Comparison of ENCODE assay signal across 10 mouse cellular contexts in genomic region chr9:107386722-107387121, GRCm38 (mm10). TPM values are rescaled to one million over a fixed set of nuclear protein-coding genes. Genes with fewer than 3 reads are reported as not detected.
A peak's percentile ranks its signal among the peaks of the same experiment; 100 is the strongest.
DNase-seq lines count a peak whose midpoint lies in the region; ATAC-seq and TF ChIP-seq lines count a peak whose summit lies in the region.
"Had no signal": no experiment of that assay in that cellular context is flagged by ENCODE, and none has a peak within 500 bp of the region (broad histone marks: within the 10 kb centered on the region; RNA-seq: fewer than 3 reads in every experiment).

No protein-coding gene starts in this region.

- H3K4me2 ChIP-seq in intestine, postnatal 0 days (replicated peaks; ENCODE audit: low read depth), result no peak overlapping the region
- no peak overlapping the region for H3K4me2 ChIP-seq in intestine, embryonic 16.5 days (ENCODE audit: low read depth, low read length)
- H3K4me2 ChIP-seq: limb, embryonic 13.5 days had no signal

- H3K36me3 ChIP-seq in intestine, postnatal 0 days (ENCODE audit: control insufficient read depth, insufficient read depth), result no peaks in the 10 kb centered on the region
- no peaks in the 10 kb centered on the region for H3K36me3 ChIP-seq in intestine, embryonic 16.5 days (ENCODE audit: control insufficient read depth, insufficient read depth, low read length)
- H3K36me3 ChIP-seq: limb, embryonic 13.5 days had no signal

- peak; percentile 70 for TF ChIP-seq CTCF in intestine, postnatal 0 days (IDR thresholded peaks at IDR 0.05; ENCODE audit: low read depth)

- ATAC-seq in intestine, postnatal 0 days, result no peak
- ATAC-seq in intestine, embryonic 16.5 days, result no peak
- ATAC-seq in monocyte, adult 5-6 weeks (replicated peaks; ENCODE audit: insufficient number of reproducible peaks, low FRiP score, low TSS enrichment, poor library complexity, severe bottlenecking), result no peak

- WGBS in intestine, postnatal 0 days, result 63% methylated on average over 3 of the region's 3 CpGs
- 74% methylated on average over 3 of the region's 3 CpGs for WGBS in intestine, embryonic 16.5 days

- no peaks in the 10 kb centered on the region for H3K4me1 ChIP-seq in intestine, postnatal 0 days (replicated peaks; ENCODE audit: control insufficient read depth, insufficient read depth, low read length)
- H3K4me1 ChIP-seq in intestine, embryonic 16.5 days (ENCODE audit: control insufficient read depth, insufficient read depth, low read length), result peaks cover 12% of the 10 kb centered on the region

- H3K9me3 ChIP-seq in intestine, postnatal 0 days (ENCODE audit: control insufficient read depth), result no peaks in the 10 kb centered on the region
- no peaks in the 10 kb centered on the region for H3K9me3 ChIP-seq in intestine, embryonic 16.5 days (ENCODE audit: control insufficient read depth, low read length)
- H3K9me3 ChIP-seq: limb, embryonic 13.5 days had no signal

- DNase-seq in ES-CJ7 (ENCODE audit: low read depth, low spot score), result peak; percentile 50
- DNase-seq in cerebellum, postnatal 14 days, result peak; percentile 75 to 83
- peak; percentile 28 for DNase-seq in lung, postnatal 14 days
- DNase-seq in gastrocnemius, postnatal 14 days, result no peak
- DNase-seq in gastrocnemius, postnatal 25 days, result no peak

- intact Hi-C loops in gastrocnemius, postnatal 14 days (cut with DNase I; ENCODE audit: low total_unique reads), result no loop called here

- H3K4me3 ChIP-seq in intestine, postnatal 0 days (ENCODE audit: low read depth, low read length), result no peak overlapping the region
- H3K4me3 ChIP-seq in intestine, embryonic 16.5 days (ENCODE audit: low read length), result no peak overlapping the region
- H3K4me3 ChIP-seq: limb, embryonic 13.5 days had no signal

- H3K9ac ChIP-seq in intestine, postnatal 0 days (ENCODE audit: low read depth, low read length), result no peak overlapping the region
- no peak overlapping the region for H3K9ac ChIP-seq in intestine, embryonic 16.5 days (ENCODE audit: low read depth, low read length)
- H3K9ac ChIP-seq: limb, embryonic 13.5 days had no signal

- H3K27me3 ChIP-seq in intestine, postnatal 0 days (replicated peaks; ENCODE audit: control insufficient read depth, insufficient read depth, low read length), result peaks cover 11% of the 10 kb centered on the region; the same call in 1 of the 2 replicates
- H3K27me3 ChIP-seq in intestine, embryonic 16.5 days (replicated peaks; ENCODE audit: control insufficient read depth, insufficient read depth, low read length), result peaks cover 20% of the 10 kb centered on the region

- H3K27ac ChIP-seq in intestine, postnatal 0 days (ENCODE audit: low read depth, low read length), result no peak overlapping the region
- no peak overlapping the region for H3K27ac ChIP-seq in intestine, embryonic 16.5 days (ENCODE audit: low read length)
- H3K27ac ChIP-seq: limb, embryonic 13.5 days had no signal

RNA-seq across cellular contexts. Expression of gene Cacna2d2, which starts 12.7 kb away (rescaled TPM):
- polyA plus RNA-seq in intestine, postnatal 0 days (2015; fragmentation: Nextera tagmentation; extraction: Ambion mirVana), result 0.14 and 0.22 TPM in 2 replicates
- 0.50 and 0.77 TPM in 2 replicates for polyA plus RNA-seq in intestine, embryonic 16.5 days (2015; fragmentation: Nextera tagmentation; extraction: Ambion mirVana)
- total RNA-seq in gastrocnemius, postnatal 14 days (2021), result 1 to 10 TPM in 1 of 2 experiments, under 1 TPM in 1; 0.78 to 1.0 TPM
- total RNA-seq in gastrocnemius, postnatal 25 days (2021), result under 1 TPM; 0.83 to 0.84 TPM
- total RNA-seq in monocyte, adult 5-6 weeks (2017), result not detected in 3 replicates

RNA-seq across cellular contexts. Expression of gene 6430571L13Rik, which starts 46.3 kb away (rescaled TPM):
- polyA plus RNA-seq in intestine, postnatal 0 days (2015; fragmentation: Nextera tagmentation; extraction: Ambion mirVana), result 0.14 and 0.20 TPM in 2 replicates
- polyA plus RNA-seq in intestine, embryonic 16.5 days (2015; fragmentation: Nextera tagmentation; extraction: Ambion mirVana), result 0.21 and 0.26 TPM in 2 replicates
- 10 to 100 TPM; 41.9 to 49.8 TPM for total RNA-seq in gastrocnemius, postnatal 14 days (2021)
- total RNA-seq in gastrocnemius, postnatal 25 days (2021), result 10 to 100 TPM; 34.1 to 44.0 TPM
- not detected in 3 replicates for total RNA-seq in monocyte, adult 5-6 weeks (2017)
- total RNA-seq: neutrophil, adult 5-6 weeks had no signal

RNA-seq across cellular contexts. Expression of gene Hemk1, which starts 48.6 kb away (rescaled TPM):
- 5.9 and 8.2 TPM in 2 replicates for polyA plus RNA-seq in intestine, postnatal 0 days (2015; fragmentation: Nextera tagmentation; extraction: Ambion mirVana)
- 11.2 and 11.8 TPM in 2 replicates for polyA plus RNA-seq in intestine, embryonic 16.5 days (2015; fragmentation: Nextera tagmentation; extraction: Ambion mirVana)
- 10 to 100 TPM; 12.0 to 13.2 TPM for total RNA-seq in gastrocnemius, postnatal 14 days (2021)
- total RNA-seq in gastrocnemius, postnatal 25 days (2021), result 10 to 100 TPM; 12.8 to 15.7 TPM
- total RNA-seq in monocyte, adult 5-6 weeks (2017), result 4.7 to 6.5 TPM (median 5.1 TPM) in 3 replicates

Comparison
In these comparisons a context has a peak if more than half of its experiments do, and no peak if none do; other contexts are left out.
1. DNase-seq: peak in ES-CJ7 (single experiment), cerebellum, postnatal 14 days (2 of 2) and lung, postnatal 14 days (single experiment); none in gastrocnemius, postnatal 14 days (single experiment) and gastrocnemius, postnatal 25 days (single experiment).
2. RNA of gene 6430571L13Rik, which starts 46.3 kb away (total RNA-seq): 41.9 to 49.8 TPM in gastrocnemius, postnatal 14 days and 34.1 to 44.0 TPM in gastrocnemius, postnatal 25 days; not detected in monocyte, adult 5-6 weeks; every median in the first group is over 10 times any median in the second.